Mouse (Mus musculus) limb, embryonic 12.5 days (tissue): ENCODE results near the gene Gm49369. TPM values are rescaled to one million over a fixed set of nuclear protein-coding genes. Genes with fewer than 3 reads are reported as not detected.

Experiments
- ATAC-seq: fragments of 200-750 bp; cut with Nextera tagmentation; 2 replicates; pipeline ENCODE4 v1.8.0; 2017; ENCODE audit warnings: low read depth, moderate TSS enrichment; ENCODE audit not compliant: insufficient number of reproducible peaks, insufficient read depth, low FRiP score, low TSS enrichment
- H3K27ac ChIP-seq: fragments of 300-500 bp; sonication (generic); 2 replicates; pipeline ENCODE4 v1.5.1; 2016; ENCODE audit warnings: mild to moderate bottlenecking, moderate library complexity
- H3K27me3 ChIP-seq: fragments of 300-500 bp; sonication (generic); 2 replicates; pipeline ENCODE4 v1.6.1; 2016; ENCODE audit warnings: mild to moderate bottlenecking, moderate library complexity
- H3K36me3 ChIP-seq: fragments of 300-500 bp; sonication (generic); 2 replicates; pipeline ENCODE4 v1.6.1; 2016; ENCODE audit warnings: mild to moderate bottlenecking, moderate library complexity
- H3K4me1 ChIP-seq: fragments of 300-500 bp; sonication (generic); replicated peaks from 2 replicates; pipeline ENCODE4 v1.6.1; 2016
- H3K4me2 ChIP-seq: fragments of 300-500 bp; sonication (generic); 2 replicates; pipeline ENCODE4 v1.6.1; 2016; ENCODE audit warnings: mild to moderate bottlenecking, moderate library complexity
- H3K4me3 ChIP-seq: fragments of 300-500 bp; sonication (generic); replicated peaks from 2 replicates; pipeline ENCODE4 v1.5.1; 2016; ENCODE audit warnings: mild to moderate bottlenecking
- H3K9ac ChIP-seq: fragments of 300-500 bp; sonication (generic); replicated peaks from 2 replicates; pipeline ENCODE4 v1.6.1; 2016; ENCODE audit warnings: mild to moderate bottlenecking, moderate library complexity
- H3K9me3 ChIP-seq: fragments of 300-500 bp; sonication (generic); 2 replicates; pipeline ENCODE4 v1.6.1; 2016; ENCODE audit warnings: mild to moderate bottlenecking, moderate library complexity
- WGBS: fragments of 180-500 bp; shearing (Covaris S2); methylation state at CpG from one replicate; pipeline ENCODE4 v1.1.7; 2016; 5-methylcytosine and 5-hydroxymethylcytosine counted together
- polyA plus RNA-seq: library from polyadenylated mRNA; unstranded; fragments of >200 nt; fragmentation: Nextera tagmentation; extraction: Ambion mirVana; gene quantifications from 2 replicates; pipeline ENCODE4 v1.2.1, GENCODE M21; 2016

The Gm49369 gene
- polyA plus RNA-seq, 1 experiment from 2014 or later = 3.4 TPM

GRCm38 (mm10) chr7:142384306-142384705 is 1.8 kb upstream of the Gm49369 start:
- 84% methylated on average over 10 of the region's 10 CpGs for WGBS
- peaks cover 63% of the 10 kb centered on the region for H3K36me3 ChIP-seq

GRCm38 (mm10) chr7:142381175-142381574 is 1.3 kb downstream of the Gm49369 start:
- H3K27me3 ChIP-seq = no peaks in the 10 kb centered on the region
- H3K27ac ChIP-seq = no peak overlapping the region
- no peak overlapping the region for H3K9ac ChIP-seq
- H3K4me1 ChIP-seq = peaks cover 4% of the 10 kb centered on the region
- H3K36me3 ChIP-seq = peaks cover 94% of the 10 kb centered on the region
- no peak overlapping the region for H3K4me3 ChIP-seq
- ATAC-seq = no peak
- H3K4me2 ChIP-seq = no peak overlapping the region
- H3K9me3 ChIP-seq = no peaks in the 10 kb centered on the region
- 91% methylated on average over 4 of the region's 4 CpGs for WGBS

More at GRCm38 (mm10) chr7:142384306-142384705, 1.8 kb upstream of the Gm49369 start:
- no peak for ATAC-seq
- Histone ChIP-seq H3K27me3 (no peaks in the 10 kb centered on the region), H3K9me3 (no peaks in the 10 kb centered on the region), H3K27ac (no peak overlapping the region), H3K4me2 (no peak overlapping the region), H3K4me3 (no peak overlapping the region), H3K4me1 (peaks cover 16% of the 10 kb centered on the region), H3K9ac (no peak overlapping the region)

- H3K27me3 ChIP-seq = peaks cover 5% of the 10 kb centered on the region; the same call in 1 of the 2 replicates
- H3K4me2 ChIP-seq = no peak overlapping the region
- H3K4me1 ChIP-seq = no peaks in the 10 kb centered on the region
- WGBS = 78% methylated on average over 6 of the region's 6 CpGs
- no peak overlapping the region for H3K27ac ChIP-seq
- no peaks in the 10 kb centered on the region for H3K9me3 ChIP-seq
- no peak overlapping the region for H3K9ac ChIP-seq
- H3K36me3 ChIP-seq = peaks cover 92% of the 10 kb centered on the region
- no peak overlapping the region for H3K4me3 ChIP-seq
- ATAC-seq = no peak
These were observed 3.3 kb downstream of the Gm49369 start for GRCm38 (mm10) chr7:142379186-142379585.

GRCm38 (mm10) chr7:142377233-142377925 is 5.1 kb downstream of the Gm49369 start:
- peaks cover 74% of the 10 kb centered on the region for H3K36me3 ChIP-seq
- H3K4me1 ChIP-seq = peaks cover 2% of the 10 kb centered on the region; the same call in 1 of the 2 replicates
- H3K4me3 ChIP-seq = no peak overlapping the region
- no peaks in the 10 kb centered on the region for H3K9me3 ChIP-seq
- 90% methylated on average over 14 of the region's 14 CpGs for WGBS
- H3K27ac ChIP-seq = no peak overlapping the region
- H3K9ac ChIP-seq = no peak overlapping the region
- no peak overlapping the region for H3K4me2 ChIP-seq
- ATAC-seq = no peak
- peaks cover 23% of the 10 kb centered on the region for H3K27me3 ChIP-seq

- no peaks in the 10 kb centered on the region for H3K9me3 ChIP-seq
- ATAC-seq = no peak
- H3K4me1 ChIP-seq = peaks cover 13% of the 10 kb centered on the region
- H3K27ac ChIP-seq = no peak overlapping the region
- no peak overlapping the region for H3K9ac ChIP-seq
- H3K4me3 ChIP-seq = no peak overlapping the region
- 77% methylated on average over 4 of the region's 4 CpGs for WGBS
- no peak overlapping the region for H3K4me2 ChIP-seq
- H3K27me3 ChIP-seq = peaks cover 36% of the 10 kb centered on the region
- peaks cover 61% of the 10 kb centered on the region for H3K36me3 ChIP-seq
These were observed 6.4 kb downstream of the Gm49369 start for GRCm38 (mm10) chr7:142376096-142376495.

GRCm38 (mm10) chr7:142375261-142375724 is 7.2 kb downstream of the Gm49369 start:
- H3K36me3 ChIP-seq = peaks cover 53% of the 10 kb centered on the region
- 83% methylated on average over 6 of the region's 6 CpGs for WGBS
- H3K4me2 ChIP-seq = no peak overlapping the region
- no peak overlapping the region for H3K9ac ChIP-seq
- ATAC-seq = no peak
- peaks cover 44% of the 10 kb centered on the region for H3K27me3 ChIP-seq
- no peak overlapping the region for H3K27ac ChIP-seq
- no peak overlapping the region for H3K4me3 ChIP-seq
- no peaks in the 10 kb centered on the region for H3K9me3 ChIP-seq
- H3K4me1 ChIP-seq = peaks cover 13% of the 10 kb centered on the region

- 84% methylated on average over 5 of the region's 5 CpGs for WGBS
- Histone ChIP-seq H3K27me3 (peaks cover 51% of the 10 kb centered on the region), H3K9ac (no peak overlapping the region), H3K4me2 (no peak overlapping the region), H3K4me3 (no peak overlapping the region), H3K4me1 (peaks cover 13% of the 10 kb centered on the region), H3K27ac (no peak overlapping the region), H3K9me3 (no peaks in the 10 kb centered on the region), H3K36me3 (peaks cover 45% of the 10 kb centered on the region)
- no peak for ATAC-seq
These were observed 8.0 kb downstream of the Gm49369 start for GRCm38 (mm10) chr7:142374413-142375015.

- Histone ChIP-seq H3K4me3 (peak within 1 kb of the TSS; percentile 46), H3K9ac (no peak within 1 kb of the TSS), H3K4me2 (peak within 1 kb of the TSS; percentile 79; the same call in 1 of the 2 replicates)
These were observed 8.6 kb downstream of the Gm49369 start, which contains the start of gene Ifitm10 for GRCm38 (mm10) chr7:142373641-142374412. Ifitm10 (minus strand) TSS chr7:142373753.

GRCm38 (mm10) chr7:142373039-142373438 is 9.4 kb downstream of the Gm49369 start:
- Histone ChIP-seq H3K4me1 (peaks cover 13% of the 10 kb centered on the region), H3K4me2 (no peak overlapping the region), H3K9me3 (no peaks in the 10 kb centered on the region), H3K36me3 (peaks cover 30% of the 10 kb centered on the region), H3K27ac (no peak overlapping the region), H3K27me3 (peaks cover 66% of the 10 kb centered on the region), H3K9ac (no peak overlapping the region), H3K4me3 (no peak overlapping the region)
- 72% methylated on average over 5 of the region's 5 CpGs for WGBS
- no peak for ATAC-seq

More at GRCm38 (mm10) chr7:142373641-142374412, 8.6 kb downstream of the Gm49369 start, which contains the start of gene Ifitm10:
- no peak within 1 kb of the TSS for H3K27ac ChIP-seq
- H3K9me3 ChIP-seq = no peaks in the 10 kb centered on the region
- 59% methylated on average over 8 of the region's 8 CpGs for WGBS
- peaks cover 58% of the 10 kb centered on the region for H3K27me3 ChIP-seq
- no peak for ATAC-seq
- peaks cover 38% of the 10 kb centered on the region for H3K36me3 ChIP-seq
- H3K4me1 ChIP-seq = peaks cover 13% of the 10 kb centered on the region

- Histone ChIP-seq H3K4me1 (peaks cover 13% of the 10 kb centered on the region), H3K36me3 (peaks cover 20% of the 10 kb centered on the region), H3K27me3 (peaks cover 69% of the 10 kb centered on the region), H3K27ac (no peak overlapping the region), H3K4me2 (peak overlapping the region; percentile 79), H3K9ac (peak overlapping the region; percentile 48; the same call in 1 of the 2 replicates), H3K9me3 (no peaks in the 10 kb centered on the region), H3K4me3 (peak overlapping the region; percentile 46)
- 2% methylated on average over 59 of the region's 64 CpGs for WGBS
- ATAC-seq = peak; percentile 28; the same call in 1 of the 2 replicates
These were observed 10.5 kb downstream of the Gm49369 start for GRCm38 (mm10) chr7:142371768-142372661.
